Mouse (Mus musculus) urinary bladder, postnatal 10 days (tissue): ENCODE measurements around the gene Mbnl2.

Source experiments
- DNase-seq: peaks from one replicate; pipeline ENCODE4 v3.0.0; 2022; ENCODE audit warnings: low spot score

Gene Mbnl2

DNA sequence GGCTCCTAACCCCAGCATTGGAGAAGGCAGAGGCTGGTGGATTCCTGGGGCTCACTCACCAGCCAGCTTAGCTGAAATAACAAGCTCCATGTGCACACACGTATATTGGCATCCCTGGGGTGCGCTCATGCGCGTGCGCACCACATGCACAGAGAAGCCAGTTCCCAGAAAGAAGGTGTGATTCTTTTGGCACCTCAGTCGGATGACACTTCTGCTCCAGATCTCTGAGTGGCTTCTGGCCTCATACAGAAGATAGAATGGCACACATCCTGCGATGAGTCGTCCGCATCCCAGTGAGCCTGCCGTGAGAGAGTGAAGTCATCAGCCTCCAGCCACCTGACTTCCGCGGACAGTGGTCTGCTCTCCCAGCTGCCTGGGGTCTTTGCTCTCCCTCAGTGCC lies 55.0 kb downstream of the Mbnl2 start:
- DNase-seq, result no peak

DNA sequence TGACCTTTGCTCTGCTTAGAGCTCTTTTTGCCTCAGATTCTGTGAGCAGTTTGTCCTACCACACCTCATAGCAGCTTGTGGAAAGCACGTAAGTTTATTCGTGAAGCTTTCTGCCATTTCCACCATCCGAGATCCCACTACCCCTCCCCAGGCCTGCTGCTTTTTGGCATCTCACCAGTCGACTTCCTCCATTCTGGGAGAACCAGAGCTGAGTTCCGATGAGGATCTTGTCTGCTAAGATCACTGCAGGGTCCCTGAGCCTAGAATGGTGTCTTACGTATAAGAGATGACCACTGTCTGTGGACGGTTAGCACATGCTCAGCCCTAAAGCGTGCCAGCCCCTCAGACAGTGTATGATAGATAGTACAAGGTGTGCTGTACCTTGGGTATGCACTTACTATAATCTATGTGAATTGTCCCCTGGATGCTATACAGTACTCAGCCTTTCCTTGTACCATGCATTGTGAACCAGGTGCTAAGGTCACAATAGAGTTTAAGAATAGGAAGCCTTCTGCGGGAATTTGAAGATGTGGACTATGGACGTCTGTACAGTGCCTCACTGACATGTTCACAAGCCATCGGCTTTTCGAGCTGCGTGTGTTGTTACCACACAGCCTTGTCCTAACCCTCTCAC lies 55.5 kb downstream of the Mbnl2 start:
- no peak for DNase-seq

DNA sequence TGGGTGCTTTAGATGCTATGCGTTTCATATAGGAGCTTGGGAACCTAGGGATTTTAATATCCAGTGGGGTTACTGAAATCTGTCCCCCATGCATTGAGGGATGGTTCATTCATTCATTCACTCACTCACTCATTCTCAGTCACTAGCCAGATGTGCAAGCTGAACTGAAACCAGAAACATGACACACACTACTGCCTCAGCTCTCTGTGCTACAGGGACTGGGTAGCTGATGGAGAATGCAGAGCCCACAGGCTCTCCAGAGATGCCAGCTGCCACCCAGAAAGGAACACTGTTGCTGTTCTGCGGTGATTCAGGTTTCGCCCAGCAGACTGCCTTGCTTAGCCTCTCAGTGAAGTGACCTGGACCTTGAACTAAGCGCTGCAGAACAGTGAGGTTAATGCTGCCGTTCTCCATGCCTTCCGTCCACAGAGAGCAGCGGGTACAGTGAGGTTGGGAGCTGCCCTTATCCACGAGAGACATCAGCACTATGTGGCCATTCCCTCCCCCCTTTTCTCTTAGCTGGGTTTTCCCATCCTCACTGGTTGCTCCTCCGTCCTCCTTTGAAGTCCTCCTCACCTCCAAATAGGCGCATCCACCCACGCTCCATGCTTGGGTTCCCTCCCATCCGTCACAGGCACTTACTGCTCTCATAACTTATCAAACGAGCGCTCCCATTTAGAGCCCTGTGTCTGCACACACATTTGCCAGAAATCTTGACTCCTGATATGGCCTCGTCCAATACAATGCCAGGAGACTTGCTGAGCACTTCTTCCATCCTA lies 58.2 kb downstream of the Mbnl2 start:
- no peak for DNase-seq

DNA sequence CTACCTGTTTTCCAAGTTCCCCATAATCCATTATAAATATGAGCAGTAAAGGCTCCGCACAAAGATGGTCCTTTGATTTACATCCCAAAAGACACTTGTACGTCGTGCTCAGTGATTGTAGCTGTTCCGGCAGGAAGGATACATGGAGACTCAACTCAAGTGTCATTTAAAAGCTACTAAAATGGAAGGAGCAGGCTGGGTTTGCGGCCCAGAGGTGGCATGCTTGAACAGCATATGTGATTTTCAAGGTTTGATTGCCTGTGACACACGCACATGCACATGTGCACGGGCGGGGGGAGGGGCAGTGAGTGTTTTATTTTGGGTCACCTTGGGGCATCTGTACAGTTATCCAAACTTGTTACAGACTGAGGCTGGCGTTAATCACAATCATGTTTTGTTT lies 59.9 kb downstream of the Mbnl2 start:
- DNase-seq, result no peak

DNA sequence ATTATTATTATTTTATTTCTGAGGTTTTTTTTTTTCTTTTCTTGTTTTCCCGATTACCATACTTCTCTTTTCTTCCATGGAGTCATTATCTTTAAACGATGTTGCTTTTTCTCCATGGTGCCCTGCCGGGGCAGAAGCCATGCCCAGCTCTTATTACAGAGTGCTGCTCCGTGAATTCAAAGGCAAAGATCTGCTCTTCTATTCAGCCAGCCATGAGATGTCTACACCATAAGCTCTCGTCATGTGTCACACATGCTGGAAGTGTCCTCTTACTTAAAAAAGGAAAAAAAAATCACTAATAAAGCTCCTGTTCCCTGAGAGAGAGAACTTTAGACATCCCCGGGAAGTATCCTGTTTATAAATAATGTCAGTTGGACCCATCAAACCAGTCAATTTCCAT lies 60.4 kb downstream of the Mbnl2 start:
- DNase-seq, result no peak

DNA sequence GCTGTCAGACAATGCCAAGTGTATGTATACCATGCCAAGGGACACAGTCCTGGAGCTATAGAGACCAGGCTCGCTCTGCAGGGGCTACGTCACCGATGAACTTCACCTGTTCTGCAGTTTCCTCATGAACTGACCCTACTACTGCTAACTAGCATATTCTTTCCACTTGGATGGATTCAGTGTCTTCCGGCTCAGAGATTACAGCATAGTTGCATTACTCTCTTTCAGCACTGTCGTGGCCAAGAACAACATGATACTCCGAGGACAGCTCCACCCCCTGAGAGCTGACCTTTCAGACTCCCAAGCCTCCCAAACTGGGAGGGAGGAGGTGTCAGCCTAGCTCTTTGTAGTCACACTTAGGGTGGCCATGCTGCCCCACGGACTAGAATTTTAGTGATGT lies 60.9 kb downstream of the Mbnl2 start:
- no peak for DNase-seq

DNA sequence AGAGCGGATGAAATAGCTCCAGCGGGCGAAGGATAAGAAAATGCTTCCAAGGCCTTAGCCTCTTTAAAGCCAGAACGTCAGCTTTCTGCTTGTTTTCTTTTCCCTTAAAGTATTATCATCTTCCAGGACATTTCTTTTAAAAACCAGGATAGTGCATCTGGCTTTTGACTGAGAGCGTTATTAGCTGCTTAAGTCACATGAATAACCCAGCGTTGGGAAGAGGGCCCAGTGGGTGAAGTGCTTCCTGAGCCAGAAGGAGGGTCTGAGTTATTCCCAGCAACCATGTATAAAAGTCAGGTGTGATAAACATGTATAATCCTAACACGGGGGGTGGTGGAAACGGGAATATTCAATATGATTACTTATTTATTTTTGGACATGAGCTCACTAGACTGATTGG lies 61.4 kb downstream of the Mbnl2 start:
- DNase-seq, result no peak

DNA sequence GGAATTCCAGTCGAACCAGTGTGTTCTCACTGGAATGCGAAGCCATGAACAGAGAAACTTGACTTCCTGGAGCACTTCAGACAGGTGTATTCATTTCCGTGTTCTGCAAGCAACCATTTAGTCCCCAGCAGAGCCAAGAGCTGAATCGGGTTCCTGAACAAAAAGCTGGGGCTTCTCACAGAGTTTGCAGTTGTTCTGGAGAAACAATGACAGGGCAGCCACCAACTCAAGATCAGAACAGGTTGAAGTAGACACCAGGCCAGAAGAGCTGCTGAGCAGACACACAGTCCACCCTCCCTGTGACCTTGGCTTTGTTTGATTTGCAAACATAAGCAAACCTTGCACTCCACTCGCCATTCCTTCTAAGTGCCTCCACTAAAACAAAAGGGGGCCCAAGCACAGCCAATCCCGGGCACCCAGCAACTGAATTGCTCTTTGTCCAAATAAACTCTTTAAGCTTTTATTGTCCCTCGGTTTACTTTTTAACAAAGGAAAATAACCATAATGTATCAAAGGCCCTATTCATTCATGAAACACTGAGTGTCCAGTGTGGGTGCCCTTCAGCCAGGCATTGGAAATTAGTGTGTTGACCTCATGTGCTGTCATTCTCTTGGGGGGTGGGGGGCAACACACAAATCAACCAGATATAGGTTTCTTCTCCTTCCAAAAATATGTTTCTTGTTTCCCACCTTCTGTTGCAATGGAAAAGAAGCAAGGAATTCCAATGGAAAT lies 62.4 kb downstream of the Mbnl2 start:
- no peak for DNase-seq

DNA sequence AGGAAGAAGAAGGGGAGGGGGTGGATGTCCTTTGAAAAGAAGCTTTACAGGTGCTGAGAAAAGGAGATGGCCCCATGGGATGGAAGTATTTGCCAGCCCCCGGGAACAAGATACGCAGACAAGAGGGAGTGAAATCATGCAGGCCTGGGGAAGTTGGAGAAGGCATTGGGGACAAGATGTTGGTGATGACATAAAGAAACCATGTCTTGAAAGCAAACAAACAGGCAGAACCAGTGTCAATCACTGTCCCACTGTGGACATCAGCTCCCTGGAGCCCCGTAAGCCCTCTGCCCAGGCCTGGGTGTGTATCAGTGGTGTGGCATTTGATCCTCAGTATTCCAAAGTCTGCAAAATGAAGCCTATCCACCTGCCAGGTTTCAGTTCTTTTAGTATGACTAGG lies 63.2 kb downstream of the Mbnl2 start:
- no peak for DNase-seq

DNA sequence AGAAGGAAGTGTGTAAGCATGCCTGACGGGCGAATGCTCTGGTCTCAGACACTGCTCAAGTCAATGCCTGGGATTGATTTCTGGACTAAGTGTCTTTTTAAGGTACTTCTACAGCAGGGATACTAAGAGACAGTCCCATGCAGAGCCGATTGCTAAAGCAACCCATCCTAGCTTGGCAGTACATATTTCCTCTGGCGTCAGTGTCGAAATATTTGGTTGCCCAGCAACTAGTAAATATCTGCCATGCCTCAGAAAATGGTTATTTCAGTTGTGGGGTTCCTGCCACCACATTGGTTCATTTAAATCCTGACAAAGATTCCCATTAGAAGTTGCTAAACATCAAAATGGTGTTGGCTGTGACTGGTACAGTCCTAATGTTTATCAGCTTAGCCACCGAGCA lies 66.4 kb downstream of the Mbnl2 start:
- no peak for DNase-seq

DNA sequence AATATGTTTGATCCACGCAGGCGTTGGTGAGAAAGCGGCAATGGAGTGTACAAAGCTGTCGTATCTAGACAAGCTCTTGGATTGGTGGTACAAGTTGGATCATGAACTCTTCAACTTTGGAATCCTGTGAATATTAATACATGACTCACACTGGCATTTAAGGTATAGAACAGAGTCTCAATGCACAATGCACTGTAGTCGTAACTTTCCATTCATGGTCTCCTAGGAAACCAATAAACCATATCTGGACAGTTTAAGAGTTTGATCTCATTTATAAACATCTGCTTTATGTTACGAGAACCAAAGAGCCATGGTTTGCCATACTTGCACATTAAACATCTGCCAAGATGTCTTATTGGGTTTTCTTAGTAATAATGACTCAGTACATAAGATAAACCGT lies 66.9 kb downstream of the Mbnl2 start:
- DNase-seq, result no peak

DNA sequence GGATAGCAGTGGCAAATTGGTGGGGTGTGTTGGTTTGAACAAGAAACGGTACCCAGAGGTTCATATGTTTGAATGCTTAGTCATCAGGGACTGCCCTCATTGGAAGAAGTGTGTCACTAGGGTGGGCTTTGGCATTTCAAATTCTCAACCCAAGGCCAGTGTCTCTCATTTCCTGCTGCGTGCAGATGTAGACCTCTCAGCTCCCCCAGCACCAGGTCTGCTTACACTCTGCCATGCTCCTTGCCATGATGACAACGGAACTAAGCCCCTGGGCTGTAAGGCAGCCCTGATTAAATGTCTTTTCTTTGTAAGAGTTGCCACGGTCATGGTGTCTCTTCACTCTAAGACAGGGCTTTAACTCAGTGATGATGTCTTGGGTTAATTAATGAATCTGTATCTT lies 69.2 kb downstream of the Mbnl2 start:
- DNase-seq, result no peak

DNA sequence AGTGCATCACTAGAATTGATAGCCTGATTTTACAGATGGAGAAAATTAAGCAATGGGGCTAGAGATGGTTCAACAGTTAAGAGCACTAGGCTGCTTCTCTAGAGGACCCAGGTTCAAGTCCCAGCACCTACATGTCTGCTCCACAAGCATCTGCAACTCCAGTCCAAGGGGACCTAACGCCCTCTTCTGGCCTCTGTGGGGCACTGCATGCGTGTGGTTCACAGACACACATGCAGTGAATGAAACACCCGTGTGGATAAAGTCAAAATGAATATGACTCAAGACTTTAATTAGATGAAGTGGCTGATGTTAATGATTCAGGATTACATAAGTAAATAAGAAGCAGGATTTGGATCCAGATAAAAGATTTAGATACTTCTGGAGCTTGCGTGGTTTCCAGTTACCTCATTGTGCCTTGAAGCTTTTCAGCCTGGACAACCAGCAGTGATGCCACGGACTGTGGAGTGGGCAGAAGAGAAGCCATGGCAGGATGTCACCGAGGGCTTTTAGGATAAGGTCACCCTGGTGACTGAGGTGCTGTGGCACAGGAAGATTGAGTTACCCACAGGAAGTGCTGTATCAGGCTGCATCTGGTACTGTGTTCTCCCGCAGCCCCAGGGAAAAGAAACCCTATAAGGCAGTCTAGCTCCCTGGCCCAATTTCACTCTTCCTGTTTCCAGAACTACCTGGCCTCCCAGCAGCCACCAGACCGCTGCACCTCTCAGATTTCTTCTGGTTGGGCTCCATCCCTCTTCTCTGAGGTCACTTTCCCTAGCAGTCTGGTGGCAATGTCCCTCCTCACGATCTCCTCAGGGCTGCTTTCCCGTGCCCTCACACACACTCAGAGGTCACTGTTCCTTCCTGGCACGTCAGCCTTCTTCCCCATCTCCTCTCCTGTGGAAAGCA lies 72.2 kb downstream of the Mbnl2 start:
- DNase-seq, result no peak

DNA sequence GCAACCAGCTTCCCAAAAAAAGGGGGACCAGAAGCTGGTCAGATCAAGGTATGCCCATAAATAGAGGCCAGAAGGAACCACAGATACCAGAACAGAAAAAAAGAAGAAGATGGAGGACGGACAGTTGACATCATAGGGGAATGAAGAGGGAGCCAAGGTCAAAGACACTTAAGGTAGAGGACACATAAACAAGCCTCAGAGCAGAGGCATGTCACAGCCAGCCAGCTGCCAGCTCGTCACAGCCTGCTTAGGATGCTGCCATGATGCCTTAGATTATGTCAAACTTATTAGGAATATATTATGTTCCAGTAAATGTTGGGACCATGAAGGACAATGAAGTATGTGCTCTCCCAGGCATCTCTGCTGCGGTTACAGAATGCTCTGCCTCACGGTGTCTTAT lies 73.9 kb downstream of the Mbnl2 start:
- DNase-seq, result no peak

DNA sequence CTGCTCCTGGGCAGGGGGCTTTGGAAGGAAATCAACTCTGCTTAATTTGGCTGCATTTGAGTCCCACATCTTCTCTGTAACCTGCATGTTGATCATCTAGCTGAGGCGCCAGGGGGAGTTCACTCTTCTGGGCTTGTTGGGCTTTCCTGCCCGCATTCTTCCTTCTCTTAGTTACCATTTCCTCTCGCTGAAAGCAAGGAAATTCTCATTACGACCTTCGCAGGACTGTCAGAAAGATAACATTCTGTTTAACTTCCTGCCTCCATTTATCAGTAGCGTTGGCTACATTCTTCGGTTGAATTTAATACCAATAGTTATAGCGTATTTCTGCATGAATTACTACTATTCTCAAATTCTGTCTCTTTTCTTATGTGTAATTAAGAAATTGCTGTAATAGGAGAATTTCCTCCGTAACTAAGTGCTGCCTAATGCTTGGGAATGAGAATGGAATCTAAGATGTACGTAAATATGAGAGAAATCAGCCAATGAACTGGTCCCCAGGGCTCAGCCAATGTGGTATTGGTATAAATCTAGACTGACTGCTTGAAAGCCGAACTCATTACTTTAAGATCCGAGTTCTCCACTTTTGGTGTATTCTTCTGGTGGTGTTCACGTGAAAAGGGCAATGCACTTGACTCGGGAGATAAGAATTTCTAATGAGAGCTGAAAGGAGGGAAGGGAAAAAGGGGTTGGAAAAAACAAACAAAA lies 76.8 kb downstream of the Mbnl2 start:
- no peak for DNase-seq

DNA sequence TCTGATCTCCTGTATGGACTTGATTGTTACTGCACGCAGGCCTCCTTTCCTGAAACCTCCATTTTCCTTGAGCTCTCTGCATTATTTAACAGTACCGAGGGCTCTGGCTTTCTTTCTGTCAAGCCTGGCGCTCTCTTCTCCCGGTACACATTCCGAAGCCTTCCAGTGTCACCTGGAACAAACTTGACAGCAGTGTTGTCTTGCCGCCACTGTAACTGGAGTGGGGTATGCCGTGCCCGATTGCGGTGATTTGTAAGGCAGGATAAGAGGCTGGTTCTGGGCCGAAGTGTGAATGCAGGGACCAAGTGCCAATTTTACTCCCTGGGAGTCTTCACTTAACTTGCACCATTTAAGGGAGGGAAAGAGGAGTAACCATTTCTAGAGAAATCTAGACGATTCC lies 77.7 kb downstream of the Mbnl2 start:
- DNase-seq, result no peak

DNA sequence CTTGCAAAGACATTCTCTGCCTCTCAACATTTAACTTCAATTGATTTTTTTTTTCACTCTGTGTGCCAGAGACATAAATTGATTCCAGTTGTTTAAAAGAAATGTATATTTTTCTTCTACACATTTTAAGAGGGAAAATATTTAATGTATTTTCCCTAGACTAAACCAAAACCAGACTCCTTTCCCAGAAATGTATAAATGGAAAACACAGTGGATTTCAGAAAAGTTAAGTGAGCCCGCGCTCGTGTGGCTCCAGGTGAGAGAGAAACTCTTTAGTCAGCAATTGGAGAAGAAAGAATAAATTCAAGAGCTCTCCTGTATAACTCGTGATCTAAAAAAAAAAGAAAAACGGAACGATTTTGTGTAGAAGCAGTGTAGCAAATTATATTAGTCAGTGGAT lies 79.1 kb downstream of the Mbnl2 start:
- DNase-seq, result no peak

DNA sequence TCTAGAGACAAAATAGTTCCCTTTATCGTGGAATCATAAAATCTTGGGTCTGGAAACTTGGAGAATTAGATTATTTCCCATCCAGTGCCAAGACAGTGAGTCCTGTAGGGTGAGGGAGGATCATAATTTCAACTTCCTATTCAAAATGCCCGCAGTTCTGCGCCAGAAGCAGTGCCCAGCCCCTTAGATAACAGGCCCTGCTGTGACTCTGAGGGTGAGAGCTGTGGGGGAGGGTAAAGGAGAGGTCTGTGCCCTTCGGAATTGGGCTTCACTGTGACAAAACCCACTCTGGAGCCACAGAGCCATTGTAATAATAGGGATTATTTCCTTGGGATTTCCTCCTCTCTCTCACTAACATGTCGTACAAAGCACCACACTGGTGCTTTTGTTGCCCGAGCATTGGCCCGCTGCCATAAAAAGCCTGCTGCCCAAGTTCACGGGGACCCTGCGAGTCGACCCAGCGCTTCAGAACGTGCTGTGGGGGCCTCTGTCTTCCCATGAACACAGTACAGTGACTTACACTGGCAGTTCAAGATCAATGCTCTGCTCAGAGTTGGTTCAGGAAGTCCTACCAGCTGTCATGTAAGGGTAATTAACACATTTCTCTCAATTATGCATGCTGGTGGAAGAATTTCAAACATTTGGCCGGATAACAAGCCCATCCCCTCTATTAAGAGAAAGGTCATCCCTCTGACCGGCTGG lies 79.7 kb downstream of the Mbnl2 start:
- DNase-seq, result no peak

DNA sequence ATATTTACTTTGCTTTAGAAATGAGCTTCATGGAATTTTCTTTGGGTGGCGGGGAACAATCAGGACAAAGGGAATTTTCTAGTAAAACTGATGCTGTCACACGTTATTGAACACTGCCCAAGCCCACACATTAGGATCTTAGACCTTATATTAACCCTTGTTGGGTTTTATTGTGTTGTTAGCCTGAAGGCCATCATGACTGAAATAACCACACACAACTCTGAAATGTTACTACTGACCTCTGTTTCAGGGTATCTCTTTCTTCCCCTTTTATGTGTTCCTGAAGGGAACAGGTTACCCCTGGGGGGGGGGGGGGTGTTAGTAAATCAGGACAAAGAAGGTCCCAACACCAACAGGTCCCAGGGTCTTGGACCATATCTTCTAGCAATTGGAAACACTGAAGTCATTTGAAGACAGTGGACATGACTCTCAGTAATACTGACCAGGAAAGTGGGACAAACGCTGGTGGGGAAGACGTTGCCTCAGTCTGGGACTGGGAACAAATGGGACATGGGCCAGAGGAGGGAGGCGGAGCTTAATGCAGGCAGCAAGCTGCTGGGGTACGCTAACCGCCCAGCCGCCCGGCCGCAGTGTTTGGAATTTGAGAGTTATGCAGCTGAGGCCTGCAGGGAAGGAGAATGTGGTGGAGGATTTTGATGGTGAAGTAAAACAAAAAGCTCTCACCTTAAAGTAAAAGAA lies 80.4 kb downstream of the Mbnl2 start:
- no peak for DNase-seq

DNA sequence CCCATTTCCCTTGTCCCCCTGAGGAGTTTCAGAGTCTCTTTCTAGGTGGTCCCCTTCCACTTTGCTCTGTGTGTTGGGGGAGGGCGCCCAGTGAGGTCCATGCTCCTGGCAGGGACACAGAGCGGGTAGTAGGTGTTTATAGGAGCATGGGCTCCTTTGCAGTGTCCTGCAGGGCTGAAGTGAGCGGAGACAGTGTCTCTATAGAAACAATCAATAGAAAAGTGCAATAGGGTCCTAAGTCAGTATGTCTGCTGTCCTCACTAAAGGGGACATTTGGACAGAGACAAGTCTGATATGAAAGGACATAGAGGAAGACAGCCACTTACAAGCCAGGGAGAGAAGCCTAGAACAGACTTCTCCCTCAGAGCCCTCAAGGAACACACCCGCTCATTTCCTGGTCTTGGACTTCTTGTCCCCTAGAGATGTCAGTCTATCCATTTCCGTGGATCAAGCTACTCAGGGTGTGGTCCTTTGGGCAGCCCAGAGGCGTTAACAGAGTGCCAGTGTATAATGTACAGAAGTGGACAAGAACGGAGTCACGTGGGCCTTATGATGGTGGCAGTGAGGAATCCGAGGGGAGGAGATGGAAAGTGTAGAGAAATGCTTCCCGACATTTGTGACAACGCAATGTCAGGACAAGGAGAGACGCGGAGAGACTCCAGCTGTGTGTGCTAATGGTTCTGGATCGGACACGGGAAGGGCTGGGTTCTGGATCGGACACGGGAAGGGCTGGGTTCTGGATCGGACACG lies 82.0 kb downstream of the Mbnl2 start:
- no peak for DNase-seq
